Mouse (Mus musculus) intestine, embryonic 14.5 days (tissue): ENCODE results near the gene Ddah2. TPM values are rescaled to one million over a fixed set of nuclear protein-coding genes. Genes with fewer than 3 reads are reported as not detected.

Experiments
- ATAC-seq: fragments of 200-750 bp; cut with Nextera tagmentation; replicated peaks from 2 replicates; pipeline ENCODE4 v1.8.0; 2017; ENCODE audit warnings: low read depth, moderate number of reproducible peaks, moderate TSS enrichment, moderate library complexity; ENCODE audit not compliant: low FRiP score, low TSS enrichment
- DNase-seq: peaks from one replicate; pipeline ENCODE4 v3.0.0-alpha.2; 2018; ENCODE audit warnings: low spot score
- H3K27ac ChIP-seq: fragments of 300-500 bp; sonication (generic); 2 replicates; pipeline ENCODE4 v1.5.1; 2014; ENCODE audit warnings: low read depth, mild to moderate bottlenecking, control low read depth
- H3K27me3 ChIP-seq: fragments of 300-500 bp; sonication (generic); replicated peaks from 2 replicates; pipeline ENCODE4 v1.6.1; 2014; ENCODE audit warnings: low read length, control low read depth; ENCODE audit not compliant: control insufficient read depth, insufficient read depth
- H3K36me3 ChIP-seq: fragments of 300-500 bp; sonication (generic); 2 replicates; pipeline ENCODE4 v1.6.1; 2014; ENCODE audit warnings: low read length, control low read depth; ENCODE audit not compliant: control insufficient read depth, insufficient read depth
- H3K4me1 ChIP-seq: fragments of 300-500 bp; sonication (generic); replicated peaks from 2 replicates; pipeline ENCODE4 v1.6.1; 2014; ENCODE audit warnings: low read length, control low read depth, mixed read lengths; ENCODE audit not compliant: control insufficient read depth, insufficient read depth
- H3K4me2 ChIP-seq: fragments of 300-500 bp; sonication (generic); 2 replicates; pipeline ENCODE4 v1.6.1; 2014; ENCODE audit warnings: low read length
- H3K4me3 ChIP-seq: fragments of 300-500 bp; sonication (generic); 2 replicates; pipeline ENCODE4 v1.5.1; 2014; ENCODE audit warnings: low read depth, low read length, control low read depth, mixed read lengths
- H3K9ac ChIP-seq: fragments of 300-500 bp; sonication (generic); 2 replicates; pipeline ENCODE4 v1.6.1; 2014; ENCODE audit warnings: mild to moderate bottlenecking, low read length
- H3K9me3 ChIP-seq: fragments of 300-500 bp; sonication (generic); 2 replicates; pipeline ENCODE4 v1.6.1; 2016; ENCODE audit warnings: low read length, control low read depth; ENCODE audit not compliant: control insufficient read depth
- WGBS: fragments of 180-500 bp; shearing (Covaris S2); extraction: QIAGEN DNeasy Blood & Tissue Kit; methylation state at CpG from one replicate; pipeline ENCODE4 v1.1.7; 2014; 5-methylcytosine and 5-hydroxymethylcytosine counted together
- polyA plus RNA-seq: library from polyadenylated mRNA; unstranded; fragments of >200 nt; fragmentation: Nextera tagmentation; extraction: Ambion mirVana; gene quantifications from 2 replicates; pipeline ENCODE4 v1.2.1, GENCODE M21; 2014

Gene Ddah2
- polyA plus RNA-seq, 1 experiment from 2014 or later, result 278 TPM

DNA sequence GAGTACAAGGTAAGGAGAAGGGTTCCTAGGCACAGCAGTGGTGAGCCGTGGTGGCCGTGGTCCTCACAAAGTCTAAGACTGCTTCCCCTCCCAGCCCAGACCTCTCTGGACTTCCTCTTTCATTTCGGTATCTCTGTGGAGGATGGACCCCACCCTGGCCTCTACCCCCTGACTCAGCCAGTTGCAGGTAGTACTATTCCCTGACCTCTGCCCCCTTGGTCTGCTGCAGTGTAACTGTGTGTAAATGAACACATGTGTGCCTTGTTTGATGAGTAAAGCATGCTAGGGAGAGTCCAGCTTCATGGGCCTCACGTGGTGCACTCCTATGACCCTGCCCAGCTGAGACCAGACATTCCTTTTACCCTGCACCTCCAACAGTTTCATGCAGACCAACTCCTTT lies 35.1 kb upstream of the Ddah2 start:
- Histone ChIP-seq H3K4me2 (no peak overlapping the region), H3K36me3 (no peaks in the 10 kb centered on the region), H3K9ac (no peak overlapping the region), H3K4me3 (no peak overlapping the region), H3K4me1 (peaks cover 20% of the 10 kb centered on the region; the same call in 1 of the 2 replicates), H3K27me3 (no peaks in the 10 kb centered on the region), H3K9me3 (no peaks in the 10 kb centered on the region), H3K27ac (no peak overlapping the region)
- WGBS, result 63% methylated on average over 4 of the region's 4 CpGs
- DNase-seq, result no peak
- ATAC-seq, result peak; percentile 14; the same call in 1 of the 2 replicates

DNA sequence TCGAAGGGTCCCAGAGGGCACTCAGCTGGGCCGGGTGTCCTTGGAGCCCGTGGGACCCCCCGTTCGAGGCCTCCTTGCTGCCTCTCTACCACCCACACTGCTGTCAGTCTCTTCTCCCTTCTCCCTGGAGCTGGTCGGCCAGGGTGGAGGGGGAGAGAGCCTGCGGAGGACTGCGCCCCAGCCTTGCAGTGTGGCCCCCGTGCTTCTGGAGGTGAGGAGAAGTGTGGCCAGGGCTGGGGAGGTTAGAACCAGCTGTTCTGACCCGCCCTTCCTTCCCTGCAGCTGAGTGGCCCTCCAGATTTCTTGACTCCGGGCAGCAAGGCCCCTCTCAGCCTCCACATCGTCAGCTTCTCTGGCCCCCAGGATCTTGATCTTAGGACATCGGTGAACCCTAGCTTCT lies 34.6 kb upstream of the Ddah2 start:
- DNase-seq, result no peak
- H3K9me3 ChIP-seq, result no peaks in the 10 kb centered on the region
- H3K4me3 ChIP-seq, result no peak overlapping the region
- no peak overlapping the region for H3K9ac ChIP-seq
- no peak overlapping the region for H3K4me2 ChIP-seq
- no peaks in the 10 kb centered on the region for H3K27me3 ChIP-seq
- no peak for ATAC-seq
- no peak overlapping the region for H3K27ac ChIP-seq
- 70% methylated on average over 13 of the region's 13 CpGs for WGBS
- H3K4me1 ChIP-seq, result peaks cover 20% of the 10 kb centered on the region; the same call in 1 of the 2 replicates
- H3K36me3 ChIP-seq, result no peaks in the 10 kb centered on the region

DNA sequence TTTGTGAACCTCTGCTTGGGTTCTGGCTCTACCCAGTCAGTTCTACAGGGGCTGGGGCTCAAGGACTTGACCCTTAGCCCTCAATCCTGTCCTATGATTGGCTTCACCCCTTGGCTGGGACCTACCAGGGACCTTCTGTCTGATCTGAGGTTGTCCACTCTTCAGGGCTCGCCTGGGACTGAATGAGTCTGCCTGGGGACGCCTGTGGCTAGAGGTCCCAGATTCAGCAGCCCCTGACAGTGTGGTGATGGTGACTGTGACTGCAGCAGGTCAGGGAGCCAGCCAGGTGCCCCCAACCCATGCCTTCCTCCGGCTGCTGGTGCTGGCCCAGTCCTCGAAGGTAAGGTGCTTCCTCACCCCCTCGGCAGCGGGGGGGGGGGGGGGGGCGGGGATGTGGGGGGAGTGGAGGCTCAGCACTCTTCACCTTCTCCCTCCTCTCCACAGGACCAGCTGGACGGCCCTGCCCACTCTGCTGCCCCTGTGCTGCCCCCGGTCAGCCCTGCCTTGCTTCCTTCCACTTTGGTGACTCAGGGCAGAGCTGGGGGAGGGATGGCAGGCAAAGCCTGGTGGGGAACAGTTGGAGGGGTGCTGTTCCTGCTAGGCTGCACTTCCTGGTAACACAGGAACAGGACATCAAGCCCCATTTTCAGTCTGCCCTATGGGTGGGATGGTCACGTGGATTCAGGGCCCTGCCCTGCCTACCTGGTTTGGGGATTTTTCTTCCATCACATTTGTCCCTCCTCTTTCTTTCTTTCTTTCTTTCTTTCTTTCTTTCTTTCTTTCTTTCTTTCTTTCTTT lies 33.9 kb upstream of the Ddah2 start:
- ATAC-seq, result no peak
- Histone ChIP-seq H3K4me2 (no peak overlapping the region), H3K9me3 (no peaks in the 10 kb centered on the region), H3K36me3 (no peaks in the 10 kb centered on the region), H3K4me1 (peaks cover 20% of the 10 kb centered on the region; the same call in 1 of the 2 replicates), H3K27ac (no peak overlapping the region), H3K4me3 (no peak overlapping the region), H3K9ac (no peak overlapping the region), H3K27me3 (no peaks in the 10 kb centered on the region)
- DNase-seq, result no peak
- WGBS, result 59% methylated on average over 7 of the region's 10 CpGs

- H3K27ac ChIP-seq, result no peak overlapping the region
- H3K4me3 ChIP-seq, result no peak overlapping the region
- WGBS, result 82% methylated on average over 5 of the region's 5 CpGs
- no peaks in the 10 kb centered on the region for H3K9me3 ChIP-seq
- H3K9ac ChIP-seq, result no peak overlapping the region
- no peak for ATAC-seq
- H3K4me2 ChIP-seq, result no peak overlapping the region
- no peaks in the 10 kb centered on the region for H3K27me3 ChIP-seq
- peaks cover 20% of the 10 kb centered on the region; the same call in 1 of the 2 replicates for H3K4me1 ChIP-seq
- no peak for DNase-seq
- no peaks in the 10 kb centered on the region for H3K36me3 ChIP-seq
These were observed 32.6 kb upstream of the Ddah2 start for GRCm38 (mm10) chr17:35026206-35026605.

- Histone ChIP-seq H3K4me1 (peaks cover 14% of the 10 kb centered on the region; the same call in 1 of the 2 replicates), H3K9ac (0 out of 2 replicates have a peak within 1 kb of the TSS, but pooled peaks have one; percentile 5), H3K4me2 (peak within 1 kb of the TSS; percentile 29), H3K9me3 (no peaks in the 10 kb centered on the region), H3K27me3 (no peaks in the 10 kb centered on the region), H3K27ac (peak within 1 kb of the TSS; percentile 77), H3K36me3 (no peaks in the 10 kb centered on the region), H3K4me3 (peak within 1 kb of the TSS; percentile 1; the same call in 1 of the 2 replicates)
- DNase-seq (peak; percentile 67), ATAC-seq (peak; percentile 40)
- 38% methylated on average over 13 of the region's 13 CpGs for WGBS
These were observed 31.4 kb upstream of the Ddah2 start, which contains the start of gene Sapcd1 for GRCm38 (mm10) chr17:35027277-35028068. Gene Sapcd1 (minus strand): TSS chr17:35028016.

GRCm38 (mm10) chr17:35028315-35028714 lies 30.5 kb upstream of the Ddah2 start:
- H3K4me1 ChIP-seq, result peaks cover 14% of the 10 kb centered on the region; the same call in 1 of the 2 replicates
- no peak overlapping the region for H3K27ac ChIP-seq
- no peak overlapping the region for H3K9ac ChIP-seq
- H3K4me3 ChIP-seq, result no peak overlapping the region
- H3K4me2 ChIP-seq, result no peak overlapping the region
- H3K27me3 ChIP-seq, result no peaks in the 10 kb centered on the region
- H3K9me3 ChIP-seq, result no peaks in the 10 kb centered on the region
- no peaks in the 10 kb centered on the region for H3K36me3 ChIP-seq
- no peak for ATAC-seq
- 64% methylated on average over 2 of the region's 2 CpGs for WGBS
- peak; percentile 48 for DNase-seq

DNA sequence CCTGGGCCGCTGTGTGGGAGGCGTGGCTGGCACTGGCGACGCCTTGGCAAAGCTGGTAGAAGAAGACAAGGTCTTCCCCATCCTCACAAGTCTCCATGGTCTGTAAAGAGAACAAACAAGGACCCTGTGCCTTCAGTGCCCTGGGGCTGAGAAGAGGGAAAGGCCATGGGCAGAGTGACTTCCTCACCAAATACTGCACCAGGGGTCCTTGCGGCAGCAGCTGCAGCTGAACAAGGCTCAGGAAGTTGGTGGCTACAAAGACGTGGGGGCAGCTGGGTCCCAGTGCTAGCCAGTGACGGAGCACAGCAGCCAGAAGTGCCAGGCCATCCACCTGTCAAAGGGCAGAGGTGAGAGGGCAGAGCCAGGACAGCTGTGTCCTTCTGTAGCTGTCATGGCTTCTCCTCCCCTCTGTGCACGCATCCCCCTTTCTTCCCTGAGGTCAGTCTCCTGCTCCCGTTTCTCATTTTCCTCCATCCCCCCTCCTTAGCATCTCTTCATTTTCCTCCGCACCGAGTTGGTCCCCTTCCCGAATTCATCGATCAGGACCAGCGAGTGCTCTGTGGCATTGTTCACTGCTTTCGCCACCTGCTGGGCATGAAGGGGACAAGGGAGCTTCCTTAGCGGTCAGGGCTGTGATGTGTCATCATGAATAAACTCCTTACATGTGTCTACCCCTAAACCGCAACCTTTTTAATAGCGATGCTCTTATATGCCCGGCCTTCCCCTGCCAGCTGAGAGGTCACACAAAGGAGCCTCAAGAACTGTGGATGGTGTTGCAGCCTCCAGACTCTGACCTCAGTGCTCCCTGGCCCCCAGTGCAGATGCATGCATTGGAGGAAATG lies 28.9 kb upstream of the Ddah2 start:
- H3K9ac ChIP-seq, result no peak overlapping the region
- no peak for ATAC-seq
- no peaks in the 10 kb centered on the region for H3K27me3 ChIP-seq
- no peaks in the 10 kb centered on the region for H3K9me3 ChIP-seq
- 38% methylated on average over 19 of the region's 19 CpGs for WGBS
- no peak overlapping the region for H3K4me3 ChIP-seq
- no peak overlapping the region for H3K27ac ChIP-seq
- no peaks in the 10 kb centered on the region for H3K36me3 ChIP-seq
- peaks cover 11% of the 10 kb centered on the region; the same call in 1 of the 2 replicates for H3K4me1 ChIP-seq
- DNase-seq, result no peak
- no peak overlapping the region for H3K4me2 ChIP-seq

DNA sequence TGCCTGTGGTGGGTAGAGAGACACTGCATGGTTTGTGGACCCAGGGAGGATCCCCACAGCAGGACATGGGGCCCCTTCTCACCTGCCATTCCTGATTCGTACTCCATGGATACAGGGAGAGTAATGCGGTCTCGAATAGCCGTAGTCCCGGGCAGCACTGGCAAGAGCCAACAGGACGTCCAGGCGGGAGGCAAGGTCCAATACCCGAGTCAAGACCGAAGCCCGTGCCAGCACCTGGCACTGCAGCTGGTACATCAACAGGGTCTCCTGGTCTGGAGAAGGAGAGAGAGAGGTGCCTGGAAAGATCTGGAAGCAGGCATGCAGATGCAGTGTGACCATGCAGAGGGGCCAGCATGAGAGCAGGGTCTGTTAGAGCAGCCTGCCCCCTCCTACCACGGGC lies 27.6 kb upstream of the Ddah2 start:
- Histone ChIP-seq H3K4me2 (no peak overlapping the region), H3K27me3 (no peaks in the 10 kb centered on the region), H3K27ac (no peak overlapping the region), H3K4me1 (peaks cover 11% of the 10 kb centered on the region; the same call in 1 of the 2 replicates), H3K9me3 (no peaks in the 10 kb centered on the region), H3K36me3 (no peaks in the 10 kb centered on the region), H3K4me3 (no peak overlapping the region), H3K9ac (no peak overlapping the region)
- DNase-seq (no peak), ATAC-seq (no peak)
- 91% methylated on average over 11 of the region's 11 CpGs for WGBS
